Mouse (Mus musculus) adrenal gland, adult 2 months (tissue): ENCODE results near the gene Ripk3. TPM values are rescaled to one million over a fixed set of nuclear protein-coding genes. Genes with fewer than 3 reads are reported as not detected.

Experiments used
- DNase-seq: peaks from one replicate; pipeline ENCODE4 v3.0.0; 2021
- polyA plus RNA-seq: library from polyadenylated mRNA; depleted of rRNA; stranded (reverse); fragments of >200 nt; gene quantifications from 2 replicates; pipeline ENCODE4 v1.2.3, GENCODE M21; 2012; rRNA removed
- total RNA-seq, 2 experiments: library from RNA; stranded (reverse); gene quantifications; 2 replicates each; pipeline ENCODE4 v1.2.3; 2021

Ripk3 gene
- total and polyA plus RNA-seq, 3 experiments, result 3.3 to 6.4 (median 3.7) TPM

GRCm38 (mm10) chr14:55762001-55762821, 26.5 kb downstream of the Ripk3 start:
- DNase-seq, result peak; percentile 65

DNA sequence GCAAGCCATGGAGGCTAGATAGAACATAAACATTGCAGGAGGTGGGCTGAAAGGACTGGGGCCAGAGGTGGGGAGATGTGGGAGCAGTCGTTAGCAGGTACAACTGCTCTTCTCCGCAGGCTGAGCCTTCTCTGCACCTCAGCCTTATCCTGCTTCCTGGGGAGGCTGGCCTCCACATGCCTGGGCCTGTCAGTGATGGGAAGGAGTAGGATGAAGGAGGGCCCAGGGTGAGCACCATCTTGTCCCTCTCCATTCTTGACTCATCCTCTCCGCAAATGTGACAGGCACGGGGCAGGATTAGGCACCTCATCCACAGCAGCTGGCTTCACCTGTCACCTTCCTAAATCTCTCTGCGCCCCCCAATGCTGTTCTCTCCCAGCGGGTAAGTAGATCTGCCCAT, 27.5 kb downstream of the Ripk3 start, which contains the start of gene Ltb4r2:
Gene Ltb4r2, plus strand, starts transcription at position 266 of the 400 bp plus-strand sequence.
- DNase-seq, result no peak

- DNase-seq, result peak; percentile 81
Observed at GRCm38 (mm10) chr14:55760156-55760555, 28.5 kb downstream of the Ripk3 start.

GRCm38 (mm10) chr14:55758363-55758784, 30.3 kb downstream of the Ripk3 start, which contains the start of gene Cideb:
Cideb (minus strand) TSS chr14:55758458.
- DNase-seq, result peak; percentile 53

DNA sequence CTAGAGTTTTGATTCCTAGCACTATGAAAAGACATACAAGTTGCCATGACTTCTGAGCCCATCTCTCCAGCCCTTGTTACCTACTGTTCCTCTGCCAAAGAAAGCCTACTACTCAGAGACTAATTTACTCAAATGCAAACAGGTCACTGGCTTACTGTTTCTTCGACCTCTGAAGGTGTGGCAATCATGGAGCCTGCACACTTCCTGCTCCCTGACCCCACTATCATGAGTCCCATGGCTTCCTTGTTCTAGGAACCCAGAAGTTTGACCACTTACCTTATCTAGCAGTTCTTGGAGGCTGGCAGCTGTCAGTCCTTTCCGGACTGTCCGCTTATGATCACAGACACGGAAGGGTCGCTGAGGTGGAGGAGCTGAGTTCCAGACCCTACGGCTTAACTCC, 31.1 kb downstream of the Ripk3 start:
- DNase-seq, result no peak

DNA sequence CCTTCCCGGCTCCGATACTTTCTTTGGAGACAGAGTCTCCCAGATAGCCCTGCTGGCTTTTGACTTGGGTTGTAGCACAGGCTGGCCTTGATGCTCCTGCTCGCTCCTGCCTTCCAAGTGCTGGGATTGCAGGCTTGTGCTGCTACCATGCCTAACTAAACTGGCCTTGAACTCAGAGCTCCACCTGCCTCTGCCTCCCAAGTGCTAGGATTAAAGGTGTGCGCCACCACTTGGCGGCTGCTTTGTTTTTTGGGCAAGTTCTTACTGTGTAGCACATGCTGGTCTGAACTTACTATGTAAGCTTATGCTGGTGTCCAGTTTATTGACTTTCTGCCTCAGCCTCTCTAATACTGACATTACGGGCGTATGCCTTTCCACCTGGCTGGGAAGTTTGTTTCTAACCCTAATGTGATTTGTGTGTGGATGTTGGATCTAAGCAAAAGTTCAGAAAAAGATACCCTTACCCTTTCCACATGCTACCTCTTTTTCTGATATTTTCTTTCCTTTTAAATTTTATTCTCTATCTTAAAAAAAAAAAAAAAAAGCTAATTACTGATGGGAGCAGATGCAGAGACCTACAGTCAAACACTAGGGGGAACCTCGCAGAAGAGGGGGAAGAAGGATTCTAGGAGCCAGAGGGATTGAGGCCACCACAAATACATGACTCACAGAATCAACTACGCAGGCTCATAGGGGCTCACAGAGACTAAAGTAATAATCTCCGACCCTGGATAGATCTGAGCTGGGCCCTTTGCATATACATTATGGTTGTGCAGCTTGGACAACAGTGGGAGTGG, 41.4 kb downstream of the Ripk3 start:
- no peak for DNase-seq

DNA sequence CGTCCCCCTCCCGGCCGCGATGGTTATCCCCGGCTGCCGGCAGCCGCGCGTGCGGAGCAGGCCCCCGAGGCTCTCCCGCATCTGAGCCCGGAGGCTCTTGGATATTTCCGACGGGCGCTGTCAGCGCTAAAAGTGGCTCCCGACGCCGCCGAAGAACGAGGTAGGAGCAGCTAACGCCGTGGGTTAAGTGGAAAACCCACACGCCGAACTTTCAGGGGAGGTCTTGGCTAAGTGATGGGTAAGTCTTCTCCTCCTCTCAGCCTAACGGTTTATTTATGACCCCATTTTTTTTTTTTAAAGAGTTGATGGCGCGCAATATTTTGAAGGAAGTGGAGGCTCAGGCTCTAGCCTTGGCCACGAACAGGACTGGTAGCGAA, 42.8 kb downstream of the Ripk3 start:
- no peak for DNase-seq

- peak; percentile 95 for DNase-seq
Observed at GRCm38 (mm10) chr14:55745180-55745860, 43.3 kb downstream of the Ripk3 start, which contains the start of the genes Dhrs1 and Nop9. Dhrs1 (minus strand) TSS chr14:55745690. Nop9 (plus strand) TSS chr14:55745693.

- DNase-seq, result peak; percentile 86
Observed at GRCm38 (mm10) chr14:55743711-55744110, 45.0 kb downstream of the Ripk3 start.

- no peak for DNase-seq
Observed at GRCm38 (mm10) chr14:55737086-55737687, 51.5 kb downstream of the Ripk3 start.

DNA sequence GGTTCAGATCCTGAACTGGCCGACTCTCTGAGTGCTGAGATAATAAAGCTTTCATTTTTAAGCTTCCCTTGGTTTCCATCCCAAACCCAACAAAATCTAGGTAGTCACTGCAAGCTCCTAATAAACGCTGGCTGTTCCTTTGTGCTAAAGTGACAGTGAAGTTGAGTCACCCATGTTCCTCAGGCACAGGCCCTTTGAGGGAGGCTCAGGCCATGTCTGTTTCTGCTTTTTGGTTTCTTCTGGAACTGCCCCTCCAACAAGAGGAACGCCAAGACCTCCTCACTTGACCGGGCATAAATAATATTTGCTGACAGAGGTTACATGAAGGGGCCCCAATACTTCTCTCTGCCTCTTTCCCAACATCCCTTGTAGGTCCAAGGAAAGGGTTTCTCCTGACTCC, 52.9 kb downstream of the Ripk3 start:
- no peak for DNase-seq

GRCm38 (mm10) chr14:55735334-55735733, 53.3 kb downstream of the Ripk3 start:
- DNase-seq, result no peak

Other genes with a start within 250 kb of the Ripk3 start
Only the 30 nearest of the 35 such genes appear.
- gene Fitm1, start 213.2 kb downstream of the Ripk3 start, total RNA-seq, result 1 to 10 TPM in 1 of 2 experiments, under 1 TPM in 1; 0.41 to 1.5 TPM
- 3.8 and 5.6 TPM in 2 replicates for gene Fitm1, start 213.2 kb downstream of the Ripk3 start, polyA plus RNA-seq
- 100 to 1,000 TPM; 207 to 360 TPM for gene Psme1, start 210.7 kb downstream of the Ripk3 start, total RNA-seq
- 87.3 and 96.4 TPM in 2 replicates for gene Psme1, start 210.7 kb downstream of the Ripk3 start, polyA plus RNA-seq
- 10 to 100 TPM; 24.5 to 38.4 TPM for gene Emc9, start 203.6 kb downstream of the Ripk3 start, total RNA-seq
- gene Emc9, start 203.6 kb downstream of the Ripk3 start, polyA plus RNA-seq, result 59.2 and 62.9 TPM in 2 replicates
- gene Psme2, start 197.8 kb downstream of the Ripk3 start, total RNA-seq, result 100 to 1,000 TPM; 329 to 332 TPM
- gene Psme2, start 197.8 kb downstream of the Ripk3 start, polyA plus RNA-seq, result 49.2 and 65.1 TPM in 2 replicates
- 10 to 100 TPM; 30.8 to 36.6 TPM for gene Rnf31, start 197.2 kb downstream of the Ripk3 start, total RNA-seq
- gene Rnf31, start 197.2 kb downstream of the Ripk3 start, polyA plus RNA-seq, result 37.2 and 38.9 TPM in 2 replicates
- 10 to 100 TPM; 18.0 to 23.6 TPM for gene Irf9, start 185.3 kb downstream of the Ripk3 start, total RNA-seq
- gene Irf9, start 185.3 kb downstream of the Ripk3 start, polyA plus RNA-seq, result 76.9 and 100 TPM in 2 replicates
- 10 to 100 TPM in 1 of 2 experiments, 1 to 10 TPM in 1; 7.5 to 10.4 TPM for gene Rec8, start 170.8 kb downstream of the Ripk3 start, total RNA-seq
- 15.9 and 18.4 TPM in 2 replicates for gene Rec8, start 170.8 kb downstream of the Ripk3 start, polyA plus RNA-seq
- gene Ipo4, start 152.9 kb downstream of the Ripk3 start, total RNA-seq, result 100 to 1,000 TPM; 126 to 136 TPM
- 86.6 and 132 TPM in 2 replicates for gene Ipo4, start 152.9 kb downstream of the Ripk3 start, polyA plus RNA-seq
- 1 to 10 TPM in 1 of 2 experiments, not detected in 1; 3.9 TPM for gene Gm49378, start 151.0 kb downstream of the Ripk3 start, total RNA-seq
- gene Gm49378, start 151.0 kb downstream of the Ripk3 start, polyA plus RNA-seq, result 30.0 and 40.2 TPM in 2 replicates
- 10 to 100 TPM; 76.7 to 86.1 TPM for gene Tm9sf1, start 145.1 kb downstream of the Ripk3 start, total RNA-seq
- 128 and 151 TPM in 2 replicates for gene Tm9sf1, start 145.1 kb downstream of the Ripk3 start, polyA plus RNA-seq
- 1 to 10 TPM; 1.2 to 1.5 TPM for gene Tssk4, start 138.7 kb downstream of the Ripk3 start, total RNA-seq
- gene Tssk4, start 138.7 kb downstream of the Ripk3 start, polyA plus RNA-seq, result 0.52 and 0.59 TPM in 2 replicates
- 10 to 100 TPM; 57.9 to 58.2 TPM for gene Mdp1, start 128.4 kb downstream of the Ripk3 start, total RNA-seq
- gene Mdp1, start 128.4 kb downstream of the Ripk3 start, polyA plus RNA-seq, result 13.8 and 17.9 TPM in 2 replicates
- 10 to 100 TPM; 23.1 to 28.5 TPM for gene Gmpr2, start 116.9 kb downstream of the Ripk3 start, total RNA-seq
- 10.0 and 12.4 TPM in 2 replicates for gene Gmpr2, start 116.9 kb downstream of the Ripk3 start, polyA plus RNA-seq
- 100 to 1,000 TPM; 352 to 392 TPM for gene Nedd8, start 116.7 kb downstream of the Ripk3 start, total RNA-seq
- 214 and 281 TPM in 2 replicates for gene Nedd8, start 116.7 kb downstream of the Ripk3 start, polyA plus RNA-seq
- 10 to 100 TPM; 29.6 to 35.8 TPM for gene Tinf2, start 107.0 kb downstream of the Ripk3 start, total RNA-seq
- 10.2 and 11.9 TPM in 2 replicates for gene Tinf2, start 107.0 kb downstream of the Ripk3 start, polyA plus RNA-seq
- under 1 TPM; 0.23 to 0.45 TPM for gene Tgm1, start 74.9 kb downstream of the Ripk3 start, total RNA-seq
- gene Tgm1, start 74.9 kb downstream of the Ripk3 start, polyA plus RNA-seq, result 0.27 and 0.28 TPM in 2 replicates
- 10 to 100 TPM; 20.2 to 20.4 TPM for gene Rabggta, start 66.6 kb downstream of the Ripk3 start, total RNA-seq
- 39.5 and 44.7 TPM in 2 replicates for gene Rabggta, start 66.6 kb downstream of the Ripk3 start, polyA plus RNA-seq
- gene Dhrs1, start 43.2 kb downstream of the Ripk3 start, total RNA-seq, result 10 to 100 TPM; 70.7 to 93.5 TPM
- gene Dhrs1, start 43.2 kb downstream of the Ripk3 start, polyA plus RNA-seq, result 49.6 and 68.1 TPM in 2 replicates
- gene Nop9, start 43.2 kb downstream of the Ripk3 start, total RNA-seq, result 10 to 100 TPM; 17.6 to 17.7 TPM
- gene Nop9, start 43.2 kb downstream of the Ripk3 start, polyA plus RNA-seq, result 9.2 and 9.9 TPM in 2 replicates
- gene Cideb, start 30.4 kb downstream of the Ripk3 start, total RNA-seq, result 1 to 10 TPM; 1.2 to 1.7 TPM
- gene Cideb, start 30.4 kb downstream of the Ripk3 start, polyA plus RNA-seq, result 0.70 and 0.74 TPM in 2 replicates
- gene Ltb4r2, start 27.4 kb downstream of the Ripk3 start, total RNA-seq, result under 1 TPM in 1 of 2 experiments, not detected in 1; 0.14 TPM
- gene Ltb4r2, start 27.4 kb downstream of the Ripk3 start, polyA plus RNA-seq, result 0.39 TPM in 1 of 2 replicates, not detected in the other
- gene Ltb4r1, start 22.9 kb downstream of the Ripk3 start, total RNA-seq, result under 1 TPM in 1 of 2 experiments, not detected in 1; 0.76 TPM
- 1.4 and 1.7 TPM in 2 replicates for gene Ltb4r1, start 22.9 kb downstream of the Ripk3 start, polyA plus RNA-seq
- gene Adcy4, start 4.8 kb downstream of the Ripk3 start, total RNA-seq, result 10 to 100 TPM in 1 of 2 experiments, 1 to 10 TPM in 1; 9.8 to 12.5 TPM
- 17.1 and 21.0 TPM in 2 replicates for gene Adcy4, start 4.8 kb downstream of the Ripk3 start, polyA plus RNA-seq
- gene Nfatc4, start 34.3 kb upstream of the Ripk3 start, total RNA-seq, result 10 to 100 TPM; 17.9 to 21.9 TPM
- 50.5 and 58.1 TPM in 2 replicates for gene Nfatc4, start 34.3 kb upstream of the Ripk3 start, polyA plus RNA-seq
- 10 to 100 TPM in 1 of 2 experiments, 1 to 10 TPM in 1; 7.2 to 16.1 TPM for gene Nynrin, start 65.1 kb upstream of the Ripk3 start, total RNA-seq
- gene Nynrin, start 65.1 kb upstream of the Ripk3 start, polyA plus RNA-seq, result 5.1 and 5.3 TPM in 2 replicates
- under 1 TPM in 1 of 2 experiments, not detected in 1; 0.20 TPM for gene Cbln3, start 95.5 kb upstream of the Ripk3 start, total RNA-seq
- 0.03 and 0.25 TPM in 2 replicates for gene Cbln3, start 95.5 kb upstream of the Ripk3 start, polyA plus RNA-seq
- gene Khnyn, start 96.1 kb upstream of the Ripk3 start, total RNA-seq, result 10 to 100 TPM; 12.3 to 18.2 TPM
- gene Khnyn, start 96.1 kb upstream of the Ripk3 start, polyA plus RNA-seq, result 13.0 and 14.6 TPM in 2 replicates
- 10 to 100 TPM; 81.0 to 92.5 TPM for gene Sdr39u1, start 111.4 kb upstream of the Ripk3 start, total RNA-seq
- gene Sdr39u1, start 111.4 kb upstream of the Ripk3 start, polyA plus RNA-seq, result 45.9 and 52.8 TPM in 2 replicates
- gene Cma1, start 155.8 kb upstream of the Ripk3 start, total RNA-seq, result 1 to 10 TPM; 2.3 TPM
- gene Cma1, start 155.8 kb upstream of the Ripk3 start, polyA plus RNA-seq, result 0.85 and 1.1 TPM in 2 replicates
- gene Cma2, start 162.1 kb upstream of the Ripk3 start, total RNA-seq, result under 1 TPM in 1 of 2 experiments, not detected in 1; 0.35 TPM
- gene Cma2, start 162.1 kb upstream of the Ripk3 start, polyA plus RNA-seq, result not detected in 2 replicates